Mouse (Mus musculus) stomach, postnatal 0 days (tissue): Measurements from ENCODE around the gene Scoc.

Experiments
- CTCF ChIP-seq: IDR thresholded peaks from 2 replicates; pipeline ENCODE4 v1.5.1; 2016; ENCODE audit warnings: antibody characterized with exemption, low read depth, mild to moderate bottlenecking, moderate library complexity
- EP300 ChIP-seq: optimal IDR thresholded peaks from 2 replicates; pipeline ENCODE3; 2016; ENCODE audit warnings: antibody characterized with exemption

DNA sequence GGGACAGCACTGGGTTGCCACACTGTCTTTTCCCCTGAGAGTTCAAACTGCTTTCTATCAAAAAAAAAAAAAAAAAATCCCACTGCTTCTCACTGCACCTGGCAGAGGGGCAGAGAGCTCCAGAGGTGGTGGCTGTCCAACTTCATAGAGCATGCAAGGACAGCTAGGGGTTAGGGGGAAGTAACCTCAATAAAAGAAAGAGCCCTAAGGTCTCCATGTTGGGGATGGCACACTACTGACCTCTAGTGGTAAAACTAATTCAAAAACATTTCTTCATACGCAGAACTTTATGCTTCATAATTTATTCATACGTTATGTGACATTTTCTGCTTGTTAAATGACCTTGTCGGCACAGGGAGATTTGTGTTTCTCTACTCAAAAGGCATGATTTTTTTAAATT is 7.1 kb downstream of the Scoc start:
- TF ChIP-seq CTCF = peak; percentile 86
- no peak for TF ChIP-seq EP300
